Mouse (Mus musculus): ENCODE data around the gene Hs6st3. TPM values are rescaled to one million over a fixed set of nuclear protein-coding genes. Genes with fewer than 3 reads are reported as not detected.
"Not testable (repeated sequence)": the region's sequence is repeated elsewhere in the genome, so short reads cannot be mapped to it uniquely, and the experiment has no call there.

Gene Hs6st3
- total RNA-seq, 4 experiments from 2014 or later: 58.0 to 69.9 (median 64.4) TPM

DNA sequence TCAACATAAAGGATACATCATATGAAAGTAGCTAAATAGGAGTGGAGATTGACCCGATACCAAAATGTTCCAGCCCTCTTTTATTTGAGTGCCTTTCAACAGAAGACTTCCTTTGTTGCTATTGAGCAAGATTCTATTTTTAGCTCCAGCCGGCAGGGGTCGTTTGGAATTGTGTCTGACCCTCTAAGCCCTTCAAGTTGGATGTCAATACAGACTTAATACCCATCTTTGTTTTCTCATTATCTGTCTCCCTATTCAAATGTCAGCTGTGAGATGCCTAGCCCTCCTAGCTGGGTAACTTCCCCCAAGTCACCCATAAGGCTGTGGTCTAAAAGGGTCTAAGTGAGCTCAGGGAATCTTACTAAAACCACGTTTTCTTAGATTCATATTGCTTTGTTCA, 312.3 kb downstream of the Hs6st3 start:
- no peak for DNase-seq (ENCODE audit: low spot score in 2 of 2)

GRCm38 (mm10) chr14:119451594-119451993, 313.5 kb downstream of the Hs6st3 start:
- DNase-seq (ENCODE audit: low spot score in 2 of 2): no peak

GRCm38 (mm10) chr14:119452382-119452781, 314.2 kb downstream of the Hs6st3 start:
- DNase-seq (ENCODE audit: low spot score in 2 of 2): no peak

DNA sequence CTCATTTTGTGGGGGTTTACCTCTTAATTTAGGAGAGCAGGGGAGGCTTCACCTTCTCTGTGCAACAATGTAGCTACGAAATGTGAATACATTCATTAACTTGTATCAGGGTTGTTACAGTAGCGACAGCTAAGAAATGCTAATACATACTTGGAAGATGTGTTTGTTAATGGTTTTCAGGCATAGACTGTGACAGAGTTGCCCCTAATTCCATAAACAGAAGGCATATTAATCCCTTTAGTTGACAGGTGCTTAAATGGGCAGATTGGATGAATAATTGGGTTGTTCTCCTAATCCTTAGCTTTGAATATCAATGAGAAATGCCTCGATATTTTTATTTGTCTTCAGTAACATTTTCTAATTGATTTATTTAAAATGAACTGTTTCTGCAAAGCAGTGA, 314.7 kb downstream of the Hs6st3 start:
- no peak for DNase-seq (ENCODE audit: low spot score in 2 of 2)

GRCm38 (mm10) chr14:119464308-119464707, 326.2 kb downstream of the Hs6st3 start:
- peak in 1 of 2 experiments; percentile 16 for DNase-seq (ENCODE audit: low spot score in 2 of 2)

- peak; percentile 14 to 18 for DNase-seq (ENCODE audit: low spot score in 2 of 2)
Observed at GRCm38 (mm10) chr14:119464883-119465282, 326.7 kb downstream of the Hs6st3 start.

DNA sequence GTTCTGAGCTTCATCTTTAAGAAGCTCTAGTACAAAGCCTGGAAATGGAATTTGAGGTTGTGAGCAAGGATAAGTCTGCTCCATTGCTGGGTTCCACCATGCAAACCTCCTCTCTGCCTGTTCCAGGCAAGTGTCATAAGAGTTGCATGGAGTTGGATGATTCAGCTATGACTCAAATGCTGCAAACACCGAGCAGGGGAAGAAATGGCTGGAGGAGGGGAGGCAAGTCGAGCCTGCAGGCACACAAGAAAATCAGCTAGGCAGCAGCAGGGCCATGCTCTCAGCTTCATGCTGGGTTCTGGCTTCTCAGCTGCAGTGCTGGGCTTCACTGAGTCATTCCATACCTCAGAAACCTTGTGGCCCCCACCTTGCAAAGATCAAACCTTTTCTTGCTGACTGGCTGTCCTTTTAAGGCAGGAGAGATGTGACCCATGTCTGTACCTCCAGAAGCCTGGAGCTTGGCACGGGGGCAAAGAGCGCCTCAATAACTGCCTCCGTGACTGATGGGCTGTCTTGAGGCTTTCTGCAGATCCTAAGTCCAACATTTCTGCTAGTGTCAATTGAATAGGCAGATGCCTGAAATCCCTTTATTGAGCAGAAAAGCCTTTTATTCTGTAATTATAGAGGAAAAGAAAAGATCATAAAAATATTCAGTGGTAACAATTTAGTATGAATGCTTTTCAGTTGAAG, 328.9 kb downstream of the Hs6st3 start:
- peak in 1 of 2 experiments; percentile 26 for DNase-seq (ENCODE audit: low spot score in 2 of 2)

GRCm38 (mm10) chr14:119476582-119476981, 338.4 kb downstream of the Hs6st3 start:
- DNase-seq (ENCODE audit: low spot score in 2 of 2): no peak

DNA sequence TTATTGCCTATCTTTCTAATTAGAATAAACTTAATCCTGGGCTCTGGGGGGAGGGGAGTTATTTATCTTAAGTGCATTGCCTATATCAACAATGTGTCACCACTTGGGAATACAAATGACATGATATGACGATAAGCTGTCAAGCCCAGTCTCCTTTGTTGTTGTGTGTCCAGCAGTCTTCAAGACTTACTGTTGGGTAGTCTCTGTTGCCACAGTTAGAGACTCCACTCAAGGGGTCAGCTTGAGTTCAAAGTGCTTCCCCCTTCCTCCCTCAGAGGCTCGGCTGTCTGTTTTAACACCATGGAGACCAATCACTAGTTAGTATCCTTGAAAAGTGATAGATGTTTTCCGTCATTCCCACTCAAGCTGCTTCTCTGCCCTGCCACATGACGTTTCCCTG, 339.7 kb downstream of the Hs6st3 start:
- DNase-seq (ENCODE audit: low spot score in 2 of 2): no peak

DNA sequence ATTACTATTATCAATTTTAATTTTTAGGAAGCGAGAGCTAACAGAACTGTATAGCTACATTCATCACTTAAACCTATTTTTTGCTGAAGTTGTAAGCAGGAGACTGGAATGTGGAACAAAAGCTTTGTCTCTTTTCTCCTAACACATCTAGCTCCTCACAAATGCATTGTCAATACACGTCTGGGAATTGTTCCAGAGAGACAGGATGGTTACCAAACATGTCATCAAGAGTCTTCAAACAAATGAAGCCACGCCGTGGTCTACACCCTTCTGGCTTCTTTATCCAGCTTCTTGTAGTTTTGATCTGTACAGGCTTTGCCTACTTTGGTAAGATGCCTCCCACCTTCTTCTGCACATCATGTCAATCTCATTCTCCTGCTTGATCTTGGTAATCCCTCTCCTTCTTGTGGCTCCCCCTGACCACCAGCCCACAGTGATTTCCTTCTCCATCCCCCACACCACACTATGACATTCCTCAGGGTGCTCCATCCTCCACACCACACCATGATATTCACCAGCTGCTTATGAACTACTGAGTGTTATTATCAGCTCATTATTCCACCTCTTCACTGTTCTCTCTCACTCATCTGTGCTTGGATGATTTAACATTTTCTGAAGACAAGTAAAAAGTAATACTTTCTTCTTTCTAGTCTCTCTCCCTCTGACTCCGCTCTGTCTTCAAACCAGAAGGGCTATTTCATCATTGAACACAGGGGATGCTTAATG, 351.0 kb downstream of the Hs6st3 start:
- DNase-seq (ENCODE audit: low spot score in 2 of 2): peak in 1 of 2 experiments; percentile 15

GRCm38 (mm10) chr14:119520632-119521031, 382.5 kb downstream of the Hs6st3 start:
- no peak for DNase-seq (ENCODE audit: low spot score in 2 of 2)

- no peak for DNase-seq (ENCODE audit: low spot score in 2 of 2)
Observed at GRCm38 (mm10) chr14:119521056-119521455, 382.9 kb downstream of the Hs6st3 start.

DNA sequence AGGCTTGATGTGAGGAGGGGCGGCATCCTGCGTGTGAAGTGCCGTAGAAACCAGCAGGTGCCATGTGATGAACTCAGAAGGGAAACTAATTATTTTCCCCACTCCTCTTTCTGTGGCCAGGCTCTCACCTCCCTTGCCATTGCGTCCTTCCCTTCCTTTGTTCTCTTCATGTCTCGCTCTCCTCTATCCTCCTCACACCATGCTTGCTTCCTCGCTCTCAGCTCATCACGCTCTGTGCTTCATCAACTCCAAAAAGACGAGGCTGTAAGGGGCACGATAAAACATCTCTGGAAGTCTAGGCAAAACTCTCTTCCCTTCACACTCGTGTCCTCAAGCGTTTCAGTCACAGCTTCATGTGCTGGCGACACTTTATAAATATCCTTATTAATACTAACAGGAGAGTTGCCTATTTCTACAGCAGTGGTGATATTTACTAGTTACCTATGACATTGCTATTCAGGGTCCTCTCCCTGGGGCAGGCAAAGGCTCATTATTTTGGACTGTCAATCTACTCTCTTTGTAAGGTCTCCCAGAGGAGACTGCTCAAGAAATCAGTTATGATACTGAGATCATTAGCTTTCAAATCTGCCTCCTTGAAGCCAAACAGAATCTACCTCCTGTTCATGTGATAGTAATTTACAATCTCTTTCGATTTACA, 394.9 kb downstream of the Hs6st3 start:
- DNase-seq (ENCODE audit: low spot score in 2 of 2): no peak

DNA sequence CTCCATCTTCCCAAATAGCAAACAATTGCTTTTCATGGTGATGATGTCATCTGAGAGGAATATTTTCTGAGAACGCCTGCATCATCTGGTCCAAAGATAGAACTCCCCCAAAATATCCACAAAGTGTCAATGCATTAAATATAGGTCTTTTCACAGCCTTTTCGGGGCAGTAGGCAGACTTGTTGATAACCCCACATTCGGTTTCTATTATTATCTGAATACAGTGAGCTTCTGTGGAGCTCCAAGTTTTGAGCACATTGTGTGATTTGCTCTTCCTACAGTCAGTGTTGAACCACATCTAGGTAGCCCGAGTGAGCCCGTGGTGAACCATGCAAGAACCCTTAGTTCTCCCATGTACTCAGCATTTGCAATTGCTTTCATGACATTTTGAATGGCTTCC, 402.4 kb downstream of the Hs6st3 start:
- DNase-seq (ENCODE audit: low spot score in 2 of 2): no peak

GRCm38 (mm10) chr14:119544596-119544995, 406.5 kb downstream of the Hs6st3 start:
- DNase-seq (ENCODE audit: low spot score in 2 of 2): no peak

DNA sequence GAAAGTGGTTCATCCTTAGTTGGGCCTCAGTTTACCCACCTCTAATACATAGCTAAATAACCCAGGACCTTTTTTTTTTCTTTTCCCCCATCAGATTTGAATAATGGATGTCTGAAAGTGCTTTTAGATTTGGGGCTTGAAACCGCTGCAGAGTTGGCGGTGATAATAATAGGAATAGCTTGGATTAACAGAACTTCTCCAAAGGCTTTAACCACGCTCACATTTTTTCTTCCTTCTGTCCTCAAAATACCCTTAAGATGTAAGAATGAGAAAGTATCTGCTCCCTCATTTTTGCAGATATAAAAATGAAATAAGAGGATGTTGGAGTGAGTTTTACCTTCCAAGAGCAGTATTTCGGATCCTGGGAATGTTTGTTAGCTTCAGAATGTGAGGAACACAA, 420.2 kb downstream of the Hs6st3 start:
- DNase-seq (ENCODE audit: low spot score in 2 of 2): no peak

DNA sequence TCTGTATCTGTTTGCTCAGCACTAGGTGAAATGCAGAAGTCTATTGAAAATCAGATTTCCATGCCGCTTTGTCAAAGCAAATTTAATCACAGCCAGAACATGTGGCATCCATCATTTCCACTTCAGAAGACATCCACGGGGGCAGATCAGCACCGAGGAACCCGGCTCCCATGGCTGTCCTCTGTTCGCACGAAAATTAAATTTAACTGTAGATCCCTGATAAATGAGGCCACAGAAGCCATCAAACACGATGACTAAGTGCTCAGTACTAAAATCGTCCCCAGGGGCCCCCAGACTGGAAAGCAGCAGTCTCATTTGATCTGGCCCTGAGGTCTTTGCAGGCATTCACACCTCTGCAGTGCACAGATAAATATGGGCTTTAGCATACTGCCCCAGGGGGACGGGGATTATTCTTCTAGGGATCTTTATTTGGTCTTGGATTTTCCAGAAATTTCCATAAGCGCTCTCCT, 443.9 kb downstream of the Hs6st3 start:
- DNase-seq (ENCODE audit: low spot score in 2 of 2): no peak

DNA sequence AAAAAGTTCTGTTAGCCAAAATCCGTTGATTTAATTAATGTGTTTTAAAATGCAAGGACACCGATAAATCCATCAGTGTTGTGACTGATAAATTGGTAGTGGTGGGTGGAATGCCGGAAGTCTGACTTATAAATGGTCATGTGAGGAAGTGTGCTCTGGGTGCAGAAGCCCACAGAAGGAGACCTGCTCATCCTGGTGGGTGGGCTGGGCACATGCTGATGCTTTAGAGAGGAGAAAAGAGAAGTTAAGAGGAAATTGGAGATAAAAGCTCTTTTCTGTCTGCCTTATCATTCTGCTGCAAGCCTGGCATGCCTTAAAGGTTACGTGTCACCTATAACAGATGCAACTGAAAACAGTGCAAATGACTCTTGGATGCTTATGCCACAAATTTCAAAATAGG, 446.9 kb downstream of the Hs6st3 start:
- DNase-seq (ENCODE audit: low spot score in 2 of 2): no peak

GRCm38 (mm10) chr14:119587365-119587764, 449.2 kb downstream of the Hs6st3 start:
- not testable (repeated sequence) for DNase-seq (ENCODE audit: low spot score in 2 of 2)

DNA sequence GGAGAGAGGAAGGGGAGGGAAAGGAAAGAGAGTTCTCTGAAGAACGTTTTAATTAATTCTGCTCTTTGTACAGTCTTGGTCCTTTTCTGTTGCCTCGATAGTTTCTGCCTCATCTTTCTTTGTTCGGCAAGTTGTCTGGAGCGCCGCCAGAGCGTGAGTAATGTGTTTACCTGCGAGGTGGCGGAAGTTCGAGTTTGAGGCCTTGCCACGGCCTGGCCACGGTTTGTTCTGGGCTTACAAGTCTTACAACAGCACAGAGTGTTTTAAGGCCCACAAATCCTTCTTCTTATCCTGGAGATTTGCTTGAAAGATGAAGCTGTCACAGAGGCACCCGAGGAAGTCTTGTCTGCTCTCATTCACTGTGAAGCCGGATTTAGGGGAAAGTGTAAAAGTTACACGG, 466.2 kb downstream of the Hs6st3 start:
- no peak for DNase-seq (ENCODE audit: low spot score in 2 of 2)

DNA sequence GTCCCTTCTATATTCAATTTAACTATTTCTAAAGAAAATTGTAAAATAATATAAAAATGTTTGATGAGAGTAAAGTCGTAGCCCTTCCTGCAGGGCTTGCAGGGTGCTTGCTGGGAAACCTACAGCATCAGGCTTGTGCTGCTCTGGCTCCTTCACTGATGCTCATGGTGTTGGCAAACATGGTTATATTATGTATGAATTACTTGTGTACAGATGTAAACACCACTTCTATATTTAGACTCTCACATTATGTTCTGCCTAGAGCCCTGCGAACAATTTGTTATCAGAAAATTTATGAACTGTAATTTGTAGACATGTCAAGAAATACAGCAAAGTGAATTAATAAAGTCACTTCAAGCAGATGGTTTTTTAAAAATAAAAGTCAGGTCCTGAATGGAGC, 474.7 kb downstream of the Hs6st3 start:
- DNase-seq (ENCODE audit: low spot score in 2 of 2): no peak

- DNase-seq (ENCODE audit: low spot score in 2 of 2): no peak
Observed at GRCm38 (mm10) chr14:119629127-119629526, 491.0 kb downstream of the Hs6st3 start.
